Mouse (Mus musculus) E14TG2a.4 (cell line): ENCODE measurements at regions not wholly inside any gene's neighbourhood (a gene's known extent, or its start where the extent isn't known, plus 50 kb on each side); places are given as distances from the start of the nearest gene placed in this dataset.

Source experiments
- H3K27me3 ChIP-seq: 2 replicates; pipeline ENCODE4 v1.6.1; 2014; ENCODE audit warnings: low read length, control low read depth; ENCODE audit not compliant: insufficient read depth
- H3K36me3 ChIP-seq: 2 replicates; pipeline ENCODE4 v1.6.1; 2014; ENCODE audit warnings: low read length, control low read depth; ENCODE audit not compliant: insufficient read depth
- H3K4me1 ChIP-seq: replicated peaks from 2 replicates; pipeline ENCODE4 v1.6.1; 2014; ENCODE audit warnings: low read depth, low read length, control low read depth
- H3K4me3 ChIP-seq: replicated peaks from 2 replicates; pipeline ENCODE4 v1.5.1; 2014; ENCODE audit warnings: mild to moderate bottlenecking, low read length
- H3K9me3 ChIP-seq: 2 replicates; pipeline ENCODE4 v1.6.1; 2014; ENCODE audit warnings: low read length, control low read depth
- CTCF ChIP-seq: conservative IDR thresholded peaks from 2 replicates; pipeline ENCODE4 v1.5.1; 2014; ENCODE audit warnings: low read length
- NANOG ChIP-seq: IDR thresholded peaks from 2 replicates; pipeline ENCODE4 v1.6.1; 2014; ENCODE audit warnings: borderline replicate concordance, low read length, mixed read lengths
- POU5F1 ChIP-seq: IDR thresholded peaks from 2 replicates; pipeline ENCODE4 v1.6.1; 2014; ENCODE audit warnings: low read length, borderline replicate concordance

GRCm38 (mm10) chr2:179064616-179065015, 377.6 kb upstream of the Cdh4 start:
- H3K9me3 ChIP-seq, result peaks cover 20% of the 10 kb centered on the region
- H3K4me1 ChIP-seq, result no peaks in the 10 kb centered on the region
- no peak overlapping the region for H3K4me3 ChIP-seq
- TF ChIP-seq POU5F1 (no peak), CTCF (no peak), NANOG (no peak)
- H3K27me3 ChIP-seq, result no peaks in the 10 kb centered on the region; the same call in 1 of the 2 replicates
- H3K36me3 ChIP-seq, result no peaks in the 10 kb centered on the region

- Histone ChIP-seq H3K36me3 (no peaks in the 10 kb centered on the region), H3K4me1 (no peaks in the 10 kb centered on the region), H3K27me3 (no peaks in the 10 kb centered on the region), H3K9me3 (no peaks in the 10 kb centered on the region), H3K4me3 (no peak overlapping the region)
- no peak for TF ChIP-seq CTCF
- TF ChIP-seq POU5F1, result no peak
- no peak for TF ChIP-seq NANOG
These were observed 372.7 kb upstream of the Cdh4 start for GRCm38 (mm10) chr2:179069520-179069919.

DNA sequence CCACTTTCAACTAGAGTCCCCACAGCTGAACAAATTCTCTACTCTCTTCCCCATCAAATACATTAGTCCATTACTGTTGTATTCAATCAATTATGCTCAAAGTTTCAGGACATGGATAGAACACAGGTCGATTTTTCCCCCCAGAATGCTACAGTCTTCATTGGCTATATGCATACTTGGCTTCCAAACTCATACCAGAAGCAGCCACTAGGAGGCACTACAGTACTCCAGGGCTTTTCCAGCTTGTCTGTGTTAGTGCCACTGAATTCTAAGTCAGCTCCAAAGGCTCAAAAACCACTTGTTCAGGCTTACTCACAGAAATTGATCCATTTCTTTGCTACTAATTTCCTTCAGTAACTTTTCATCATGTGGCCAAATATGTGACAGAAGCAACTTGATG, 371.9 kb upstream of the Cdh4 start:
- H3K9me3 ChIP-seq, result no peaks in the 10 kb centered on the region
- H3K36me3 ChIP-seq, result no peaks in the 10 kb centered on the region
- H3K4me3 ChIP-seq, result no peak overlapping the region
- no peaks in the 10 kb centered on the region for H3K27me3 ChIP-seq
- TF ChIP-seq CTCF (peak; percentile 82), NANOG (no peak), POU5F1 (no peak)
- H3K4me1 ChIP-seq, result no peaks in the 10 kb centered on the region

GRCm38 (mm10) chr2:179080462-179081274, 361.6 kb upstream of the Cdh4 start:
- no peaks in the 10 kb centered on the region for H3K36me3 ChIP-seq
- TF ChIP-seq POU5F1 (no peak), CTCF (no peak), NANOG (no peak)
- H3K9me3 ChIP-seq, result peaks cover 14% of the 10 kb centered on the region; the same call in 1 of the 2 replicates
- H3K27me3 ChIP-seq, result peaks cover 25% of the 10 kb centered on the region
- H3K4me1 ChIP-seq, result no peaks in the 10 kb centered on the region
- H3K4me3 ChIP-seq, result no peak overlapping the region

- no peak overlapping the region for H3K4me3 ChIP-seq
- H3K4me1 ChIP-seq, result peaks cover 7% of the 10 kb centered on the region
- H3K9me3 ChIP-seq, result peaks cover 12% of the 10 kb centered on the region; the same call in 1 of the 2 replicates
- H3K36me3 ChIP-seq, result no peaks in the 10 kb centered on the region
- peaks cover 26% of the 10 kb centered on the region for H3K27me3 ChIP-seq
- no peak for TF ChIP-seq POU5F1
- TF ChIP-seq CTCF, result no peak
- no peak for TF ChIP-seq NANOG
These were observed 355.3 kb upstream of the Cdh4 start for GRCm38 (mm10) chr2:179086915-179087314.

- Histone ChIP-seq H3K36me3 (no peaks in the 10 kb centered on the region), H3K9me3 (peaks cover 4% of the 10 kb centered on the region; the same call in 1 of the 2 replicates), H3K4me1 (peaks cover 22% of the 10 kb centered on the region), H3K4me3 (no peak overlapping the region), H3K27me3 (peaks cover 8% of the 10 kb centered on the region; the same call in 1 of the 2 replicates)
- TF ChIP-seq NANOG (no peak), POU5F1 (peak; percentile 70; the same call in 1 of the 2 replicates), CTCF (no peak)
These were observed 350.8 kb upstream of the Cdh4 start for GRCm38 (mm10) chr2:179091480-179091879.

DNA sequence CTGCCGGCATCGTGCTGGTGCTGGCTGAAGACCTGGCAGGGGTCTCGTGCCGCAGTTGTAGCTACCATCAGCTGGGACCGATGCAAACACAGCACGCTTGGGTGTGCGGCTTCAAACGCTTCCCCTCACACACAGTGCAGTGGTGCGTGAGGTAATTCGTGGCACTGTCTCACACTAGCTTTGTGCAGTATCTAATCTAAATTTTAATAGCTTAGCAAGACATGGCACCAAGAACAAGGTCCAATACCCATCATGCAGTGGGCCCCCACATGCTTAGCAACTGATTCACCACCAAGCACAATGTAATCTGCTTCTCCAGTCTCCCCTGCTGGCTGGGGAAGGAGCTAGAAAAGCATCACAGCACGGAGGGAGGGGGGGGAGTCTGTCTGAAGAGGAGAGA, 348.2 kb upstream of the Cdh4 start:
- TF ChIP-seq CTCF, result no peak
- no peak for TF ChIP-seq NANOG
- TF ChIP-seq POU5F1, result no peak
- no peak overlapping the region for H3K4me3 ChIP-seq
- peaks cover 11% of the 10 kb centered on the region; the same call in 1 of the 2 replicates for H3K27me3 ChIP-seq
- H3K4me1 ChIP-seq, result peaks cover 35% of the 10 kb centered on the region
- peaks cover 1% of the 10 kb centered on the region for H3K9me3 ChIP-seq
- no peaks in the 10 kb centered on the region for H3K36me3 ChIP-seq

- H3K27me3 ChIP-seq, result peaks cover 11% of the 10 kb centered on the region; the same call in 1 of the 2 replicates
- H3K4me3 ChIP-seq, result no peak overlapping the region
- H3K9me3 ChIP-seq, result peaks cover 14% of the 10 kb centered on the region
- H3K36me3 ChIP-seq, result no peaks in the 10 kb centered on the region
- peaks cover 35% of the 10 kb centered on the region for H3K4me1 ChIP-seq
- TF ChIP-seq CTCF (no peak), NANOG (no peak), POU5F1 (no peak)
These were observed 346.2 kb upstream of the Cdh4 start for GRCm38 (mm10) chr2:179095981-179096380.
